Mouse (Mus musculus): ENCODE results near the gene Cxcr5.

The Cxcr5 gene

DNA sequence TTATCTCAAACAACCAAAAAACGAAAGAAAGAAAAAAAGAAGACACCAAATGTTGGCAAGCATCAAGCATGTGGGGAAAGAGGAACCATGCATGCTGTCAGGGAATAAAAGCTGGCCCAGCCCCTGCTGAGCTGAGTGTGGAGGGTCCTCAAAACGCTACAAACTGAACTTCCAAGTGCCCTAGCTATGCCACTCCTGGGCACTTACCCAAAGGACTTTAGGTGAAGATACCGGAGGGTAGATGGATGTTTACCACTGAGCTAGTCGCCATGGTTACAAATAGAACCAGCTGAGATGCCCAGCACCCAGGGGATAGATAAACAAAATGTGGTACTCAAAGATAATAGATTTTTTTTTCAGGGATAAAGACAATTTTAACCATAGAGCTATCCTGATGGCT is at the start of gene Cxcr5:
Gene Cxcr5 (minus strand): TSS at position 281 of the 400 bp plus-strand sequence.
- DNase-seq (ENCODE audit: low spot score in 2 of 2), result no peak

GRCm38 (mm10) chr9:44610371-44610770 is 48.7 kb upstream of the Cxcr5 start:
- DNase-seq (ENCODE audit: low spot score in 2 of 2), result no peak

DNA sequence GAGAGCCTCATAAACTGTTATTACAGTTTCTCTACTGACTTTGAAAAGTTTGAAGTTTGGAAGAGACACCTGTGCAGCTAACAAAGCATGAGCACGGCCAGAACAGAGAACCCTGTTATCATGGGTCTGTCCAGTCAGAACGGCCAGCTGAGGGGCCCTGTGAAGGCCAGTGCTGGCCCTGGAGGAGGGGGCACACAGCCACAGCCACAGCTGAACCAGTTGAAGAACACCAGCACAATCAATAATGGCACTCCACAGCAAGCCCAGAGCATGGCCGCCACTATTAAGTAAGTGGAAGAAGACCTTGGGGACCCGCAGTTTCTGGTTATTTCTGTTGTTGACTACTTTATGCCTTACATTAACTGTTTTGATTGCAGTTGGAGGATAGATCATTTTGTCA is 45.6 kb upstream of the Cxcr5 start:
- no peak for DNase-seq (ENCODE audit: low spot score in 2 of 2)

DNA sequence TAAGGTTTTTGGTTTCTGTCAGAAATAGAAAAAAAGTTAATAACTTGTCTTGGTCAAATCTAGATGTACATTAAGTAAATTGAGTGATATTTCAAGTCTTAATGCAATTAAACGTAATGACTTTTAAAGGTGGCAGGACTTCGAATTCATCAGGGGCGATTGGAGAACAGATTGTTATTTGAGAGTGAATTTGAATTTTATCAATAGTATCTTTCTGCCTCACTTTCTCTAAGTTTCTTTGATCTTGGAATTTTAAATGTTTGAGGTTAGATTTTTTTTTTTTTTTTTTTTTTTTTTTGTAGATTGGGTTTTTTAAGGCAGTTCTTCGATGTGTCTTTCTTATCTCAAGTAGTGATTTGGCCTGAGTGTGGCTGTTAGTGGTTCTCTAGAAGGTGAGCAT is 45.0 kb upstream of the Cxcr5 start:
- no peak for DNase-seq (ENCODE audit: low spot score in 2 of 2)

DNA sequence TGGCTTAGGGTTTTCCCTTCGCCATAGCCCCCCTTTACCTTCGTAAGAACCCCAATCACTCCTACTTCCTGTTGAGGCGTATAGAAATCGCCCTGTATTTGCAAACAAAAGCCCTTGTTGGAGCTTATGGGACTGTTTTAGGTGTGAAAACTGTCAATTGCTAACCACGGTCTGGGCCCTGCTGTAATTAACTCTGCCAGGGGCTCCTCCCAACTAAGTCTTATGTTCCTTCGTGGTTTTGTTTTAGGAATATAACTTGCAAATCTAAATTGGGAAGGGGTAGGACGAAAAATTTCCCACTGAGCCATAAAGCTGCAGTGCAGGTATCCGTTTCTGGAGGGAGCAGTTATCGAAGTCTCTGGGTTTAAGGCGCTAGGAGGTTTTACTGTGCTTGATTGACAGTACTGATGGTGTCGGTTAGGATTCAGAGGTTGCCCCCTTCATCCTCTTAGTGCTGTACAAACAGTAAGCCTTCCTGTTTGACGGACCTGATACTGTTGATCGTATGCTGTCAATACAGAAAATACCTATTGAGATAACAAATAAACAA is 44.0 kb upstream of the Cxcr5 start:
- DNase-seq (ENCODE audit: low spot score in 2 of 2), result no peak

GRCm38 (mm10) chr9:44604779-44605615 is 43.3 kb upstream of the Cxcr5 start, which contains the start of gene Ddx6:
TSS of gene Ddx6 (plus strand) at chr9:44604892.
- peak in 1 of 2 experiments; percentile 85 for DNase-seq (ENCODE audit: low spot score in 2 of 2)

DNA sequence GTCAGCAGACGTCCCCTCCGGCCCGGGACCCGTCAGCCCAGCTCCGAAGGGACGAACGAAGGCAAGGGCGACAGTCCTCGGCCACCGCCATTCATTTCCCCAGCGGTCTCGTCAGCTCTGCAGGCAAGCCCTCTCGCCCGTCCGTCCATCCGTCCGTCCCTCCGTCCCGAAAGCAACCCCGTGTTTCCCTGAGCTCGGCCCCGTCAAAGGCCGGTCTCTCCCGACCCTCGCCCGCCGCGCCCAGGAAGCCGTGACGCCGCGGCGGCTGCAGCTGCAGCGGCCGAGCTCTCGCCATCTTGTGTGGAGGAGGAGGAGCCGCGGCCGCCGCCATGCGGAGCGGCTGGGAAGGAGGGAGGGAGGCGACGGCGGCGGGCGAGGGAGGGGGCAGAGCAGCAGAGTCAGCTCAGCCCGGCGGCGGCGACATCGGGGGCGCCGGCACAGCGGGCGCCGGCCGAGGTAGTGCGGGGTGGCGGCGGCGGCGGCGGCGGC is 42.7 kb upstream of the Cxcr5 start:
- peak; percentile 89 for DNase-seq (ENCODE audit: low spot score in 2 of 2)

DNA sequence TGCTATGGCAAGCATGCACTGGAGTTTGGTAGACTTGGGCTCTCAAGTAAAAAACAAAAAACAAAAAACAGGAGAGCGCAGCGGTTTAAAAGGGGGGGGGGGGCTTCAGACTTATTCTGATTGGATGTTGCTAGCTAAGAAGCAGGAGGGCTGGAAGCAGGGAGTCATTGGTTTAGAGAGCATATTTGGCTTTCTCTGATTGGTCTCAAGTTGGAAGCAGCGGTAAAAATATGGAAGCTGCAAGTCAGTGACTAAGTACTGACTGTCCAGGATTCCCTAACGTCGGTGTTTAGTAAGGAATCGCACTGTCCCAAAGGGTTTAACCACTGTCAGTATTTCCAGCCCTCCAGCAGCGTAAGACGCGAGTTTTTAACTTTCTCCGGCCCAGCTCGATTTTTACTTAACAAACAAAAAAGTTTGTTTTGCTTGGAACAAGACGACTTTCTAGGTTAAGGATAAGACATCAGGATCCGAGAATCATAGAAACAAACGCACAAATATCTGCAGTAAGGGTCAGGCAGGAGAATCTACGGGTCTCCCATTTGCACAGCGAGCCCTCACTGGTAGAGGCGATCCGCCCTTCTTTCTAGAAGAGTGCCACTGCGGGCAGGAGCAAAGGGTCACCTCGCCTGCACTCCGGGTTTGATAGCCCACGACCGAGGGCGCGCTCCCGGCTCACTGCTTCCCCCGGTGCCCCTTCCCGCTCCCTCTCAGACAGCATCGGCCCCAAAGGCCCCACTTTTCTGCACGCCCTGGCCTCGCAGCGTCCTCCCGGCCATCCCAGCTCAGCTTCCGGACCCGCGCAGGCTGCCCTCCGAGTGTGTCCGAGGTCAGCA is 42.0 kb upstream of the Cxcr5 start:
- DNase-seq (ENCODE audit: low spot score in 2 of 2), result peak in 1 of 2 experiments; percentile 67

GRCm38 (mm10) chr9:44602766-44603165 is 41.1 kb upstream of the Cxcr5 start:
- no peak for DNase-seq (ENCODE audit: low spot score in 2 of 2)

DNA sequence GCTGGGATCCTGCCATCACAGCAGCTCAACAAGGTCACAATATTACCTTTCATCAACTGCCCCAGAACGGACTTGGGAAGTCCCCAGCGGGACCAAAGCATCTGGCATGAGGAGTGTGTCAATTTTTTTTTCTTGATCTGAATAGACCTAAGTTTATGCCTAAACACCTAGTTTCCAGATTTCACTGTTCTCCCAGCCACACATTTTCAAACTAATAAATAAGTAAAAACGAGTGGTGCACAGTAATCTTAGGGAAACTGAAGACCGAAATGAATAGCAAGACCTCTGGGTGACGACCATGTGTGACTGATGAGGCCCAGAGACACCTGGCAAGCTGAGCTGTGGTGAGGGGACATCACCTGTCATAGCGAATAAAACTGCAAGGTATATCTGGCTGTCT is 39.1 kb upstream of the Cxcr5 start:
- no peak for DNase-seq (ENCODE audit: low spot score in 2 of 2)

GRCm38 (mm10) chr9:44599616-44600015 is 37.9 kb upstream of the Cxcr5 start:
- DNase-seq (ENCODE audit: low spot score in 2 of 2), result no peak

DNA sequence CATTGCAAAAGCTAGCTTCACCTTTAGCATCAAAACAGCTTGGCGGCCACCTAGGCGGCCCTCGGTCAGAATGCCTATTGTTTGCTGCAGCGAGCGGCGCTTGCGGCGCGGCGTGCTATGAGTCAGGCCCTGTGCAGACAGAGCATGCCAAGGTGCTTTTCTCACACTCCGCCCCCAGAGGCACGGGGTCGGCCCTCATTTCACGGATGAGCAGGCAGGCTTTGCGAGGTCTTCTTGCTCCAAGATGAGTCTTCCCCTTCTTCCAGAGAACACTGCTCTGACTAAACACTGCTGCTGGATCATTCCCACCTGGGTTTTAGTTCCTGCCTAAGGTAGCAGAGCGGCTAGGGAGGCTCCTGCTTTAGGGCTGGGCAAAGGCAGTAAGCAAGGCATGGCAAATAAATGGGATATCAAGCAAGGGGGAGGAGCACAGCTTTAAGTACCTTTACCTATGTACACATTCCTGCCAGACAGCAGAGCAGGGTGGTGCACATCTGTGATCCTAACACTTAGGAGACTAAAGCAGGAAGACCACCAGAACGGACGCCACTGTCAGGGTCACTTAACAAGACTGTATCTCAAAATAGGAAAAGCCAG is 37.3 kb upstream of the Cxcr5 start:
- DNase-seq (ENCODE audit: low spot score in 2 of 2), result peak in 1 of 2 experiments; percentile 26

DNA sequence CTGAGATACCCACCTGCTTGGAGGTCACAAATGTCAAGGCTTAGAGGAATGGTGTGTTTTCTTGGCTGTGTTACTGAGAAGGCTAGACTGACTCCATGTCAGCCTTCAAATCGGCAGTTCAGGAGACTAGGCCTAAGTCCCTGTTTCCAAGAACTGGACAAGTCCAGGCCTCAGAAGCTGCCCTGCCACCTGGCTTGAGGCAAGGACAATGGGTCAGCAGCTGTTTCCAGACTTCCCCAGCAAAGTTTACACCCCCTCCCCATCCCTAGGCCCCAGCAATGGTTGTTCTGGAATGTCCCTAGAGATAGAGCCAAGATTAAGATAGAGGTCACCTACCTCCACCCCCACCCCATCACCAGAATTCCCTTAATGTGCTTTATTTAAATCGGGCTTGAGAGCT is 36.1 kb upstream of the Cxcr5 start:
- no peak for DNase-seq (ENCODE audit: low spot score in 2 of 2)

DNA sequence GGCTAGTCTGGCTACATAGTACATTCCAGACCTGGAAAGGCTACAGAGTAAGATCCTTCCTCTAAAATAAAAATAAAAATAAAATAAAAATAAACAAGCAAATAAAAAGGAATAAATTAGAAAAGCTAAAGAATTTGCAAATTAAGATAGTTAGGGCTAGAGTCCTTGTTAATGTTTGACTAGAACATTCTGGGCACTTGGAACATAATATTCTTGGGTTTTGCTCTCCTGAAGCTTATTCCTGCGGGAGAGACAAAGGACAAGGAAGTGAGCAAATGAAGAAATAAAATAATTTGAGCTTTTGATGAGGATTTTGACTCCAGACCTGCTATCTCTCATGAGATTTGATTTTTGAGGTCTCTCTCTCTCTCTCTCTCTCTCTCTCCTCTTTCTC is 33.9 kb upstream of the Cxcr5 start:
- no peak for DNase-seq (ENCODE audit: low spot score in 2 of 2)

DNA sequence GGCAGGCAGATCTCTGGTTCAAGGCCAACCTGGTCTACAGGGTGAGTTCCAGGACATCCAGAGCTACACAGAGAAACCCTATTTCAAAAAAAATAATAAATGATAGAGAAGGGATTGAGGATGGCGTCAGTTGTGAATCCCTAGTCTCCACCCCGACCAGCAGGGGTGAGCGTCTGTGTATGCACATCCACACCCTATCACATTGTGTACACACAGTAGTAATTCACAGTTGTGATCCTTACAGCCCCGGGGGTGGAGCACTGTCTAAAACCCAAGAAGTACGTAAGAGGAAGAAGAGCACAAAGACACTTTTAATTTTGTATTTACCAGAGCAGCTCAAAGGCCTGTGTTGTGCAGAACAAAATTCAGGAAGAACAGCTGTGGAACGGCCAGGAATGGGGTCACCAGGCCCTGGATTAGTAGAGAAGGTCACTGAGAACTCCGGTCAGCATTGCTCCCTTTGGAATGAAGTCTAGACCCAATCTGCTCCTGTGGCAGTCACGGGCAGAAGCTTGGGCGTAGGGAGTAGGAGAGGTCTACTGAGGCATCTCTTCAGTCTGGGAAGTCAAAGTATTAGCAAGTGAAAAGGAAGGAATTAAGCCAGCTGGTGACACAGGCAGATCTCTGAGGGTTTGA is 33.3 kb upstream of the Cxcr5 start:
- DNase-seq (ENCODE audit: low spot score in 2 of 2), result no peak

GRCm38 (mm10) chr9:44593886-44594285 is 32.2 kb upstream of the Cxcr5 start:
- no peak for DNase-seq (ENCODE audit: low spot score in 2 of 2)

DNA sequence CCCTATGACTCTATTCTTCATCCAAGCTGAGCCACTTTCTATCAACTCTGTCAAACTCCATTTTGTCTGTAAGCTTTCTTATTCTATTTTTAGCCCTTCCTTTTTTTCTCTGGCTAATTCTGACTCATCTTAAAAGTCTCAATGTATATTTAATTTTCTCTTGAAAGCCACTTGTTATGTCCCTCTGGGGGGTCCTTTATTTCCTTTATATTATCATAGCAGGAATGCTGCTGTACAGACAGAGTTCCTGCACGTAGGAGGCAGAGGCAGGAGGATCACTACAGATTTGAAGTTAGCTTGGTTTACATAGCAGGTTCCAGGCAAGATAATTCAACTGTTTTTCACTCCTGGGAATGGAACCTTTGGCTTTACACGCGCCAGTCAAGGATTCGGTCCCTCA is 31.5 kb upstream of the Cxcr5 start:
- no peak for DNase-seq (ENCODE audit: low spot score in 2 of 2)

- DNase-seq (ENCODE audit: low spot score in 2 of 2), result no peak
These were observed 30.0 kb upstream of the Cxcr5 start for GRCm38 (mm10) chr9:44591595-44592188.

- no peak for DNase-seq (ENCODE audit: low spot score in 2 of 2)
These were observed 29.3 kb upstream of the Cxcr5 start for GRCm38 (mm10) chr9:44590969-44591368.

DNA sequence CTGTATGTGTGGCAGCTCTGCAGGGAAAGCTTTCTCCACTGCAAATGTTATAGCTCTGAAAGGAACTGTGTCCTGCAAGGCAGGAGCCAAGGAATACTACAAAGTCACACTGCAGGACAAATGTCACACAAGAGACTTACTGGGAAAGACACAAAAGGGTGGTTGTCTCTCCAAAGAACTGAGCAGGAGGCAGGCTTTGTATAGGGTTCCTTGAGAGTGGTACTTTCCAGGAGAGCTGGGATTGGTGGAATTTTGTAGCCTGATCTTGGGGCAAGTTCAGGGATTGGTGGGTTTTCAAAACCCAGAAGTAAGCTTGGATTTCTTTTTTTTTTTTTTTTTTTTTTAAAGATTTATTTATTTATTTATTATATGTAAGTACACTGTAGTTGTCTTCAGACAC is 27.4 kb upstream of the Cxcr5 start:
- no peak for DNase-seq (ENCODE audit: low spot score in 2 of 2)

- DNase-seq (ENCODE audit: low spot score in 2 of 2), result no peak
These were observed 26.9 kb upstream of the Cxcr5 start for GRCm38 (mm10) chr9:44588605-44589004.

Measured in spleen, postnatal 10 days (tissue).